Mouse (Mus musculus): ENCODE measurements at regions not wholly inside any gene's neighbourhood (a gene's known extent, or its start where the extent isn't known, plus 50 kb on each side); places are given as distances from the start of the nearest gene placed in this dataset.

DNA sequence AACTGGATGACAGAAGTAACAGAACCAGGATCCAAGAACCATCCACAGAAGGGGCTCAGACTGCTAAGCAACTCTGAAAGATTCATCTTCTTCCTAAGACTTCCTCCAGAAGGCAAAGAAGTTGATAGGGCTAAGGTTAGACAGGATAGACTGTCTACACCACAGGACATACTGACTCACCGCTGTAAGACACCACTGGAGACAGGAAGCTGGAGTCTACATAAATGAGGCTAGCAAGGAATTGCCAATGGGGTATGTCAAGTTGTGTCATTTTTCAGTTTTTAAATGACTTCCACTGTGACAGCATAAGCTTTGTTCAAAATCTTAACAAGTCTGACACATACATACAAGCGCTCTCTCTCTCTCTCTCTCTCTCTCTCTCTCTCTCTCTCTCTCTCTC, 645.4 kb upstream of the Gm10131 start:
- no peak for DNase-seq

DNA sequence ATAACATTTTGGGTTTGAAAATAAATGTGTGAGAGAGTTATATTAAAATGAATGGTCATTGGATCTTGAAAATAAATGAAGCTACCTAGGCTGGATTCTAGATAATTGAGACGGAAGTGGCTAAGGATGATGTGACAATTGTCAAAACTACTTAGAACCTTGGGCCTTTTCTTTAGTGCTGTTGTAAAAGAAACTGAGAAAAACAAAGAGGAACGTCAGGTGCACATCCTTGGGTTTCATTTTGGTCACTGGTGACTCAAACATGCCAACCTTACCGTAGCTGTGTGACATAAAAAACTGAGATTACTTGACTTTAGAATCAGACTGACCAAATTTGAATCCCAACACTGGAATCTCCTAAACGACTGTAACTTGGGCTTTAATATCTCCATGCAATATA, 644.6 kb upstream of the Gm10131 start:
- no peak for DNase-seq

DNA sequence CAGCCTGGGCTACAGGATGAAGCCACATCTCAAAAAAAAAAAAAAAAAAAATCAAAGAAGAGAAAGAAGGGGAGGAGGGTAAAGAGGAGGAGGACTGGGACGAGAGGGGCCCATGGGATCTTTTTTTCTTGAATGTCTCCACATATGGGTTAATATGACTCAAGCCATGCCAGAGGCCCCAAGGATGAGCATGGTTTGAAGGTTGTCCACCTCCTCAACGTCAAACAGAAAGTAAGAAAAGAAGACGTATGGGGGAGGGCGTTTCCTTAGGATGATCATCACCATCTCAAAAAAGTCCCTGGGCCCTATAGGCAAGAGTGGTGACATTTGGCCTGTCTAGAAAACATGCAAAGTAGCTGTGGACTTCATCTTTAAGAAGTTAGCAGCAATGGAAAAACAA, 643.9 kb upstream of the Gm10131 start:
- DNase-seq: no peak

DNA sequence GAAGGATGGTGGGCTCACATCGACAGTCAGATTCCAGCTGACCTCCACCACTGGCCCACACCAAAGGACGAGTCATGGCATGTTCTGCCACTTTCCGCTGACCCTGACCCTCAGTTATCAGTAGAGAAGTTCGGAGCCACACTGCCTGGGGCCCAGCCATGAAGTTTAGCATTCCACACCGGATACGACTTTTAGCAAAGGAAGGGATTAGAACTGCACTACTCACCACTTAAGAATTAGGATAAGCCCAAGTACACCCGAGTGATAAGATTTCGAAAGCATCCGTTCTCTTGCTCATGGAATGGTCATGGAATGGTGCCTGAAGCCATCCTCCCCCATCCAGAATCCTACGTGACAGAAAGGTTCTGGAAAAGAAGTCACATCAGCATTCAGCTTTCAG, 641.5 kb upstream of the Gm10131 start:
- DNase-seq: no peak

DNA sequence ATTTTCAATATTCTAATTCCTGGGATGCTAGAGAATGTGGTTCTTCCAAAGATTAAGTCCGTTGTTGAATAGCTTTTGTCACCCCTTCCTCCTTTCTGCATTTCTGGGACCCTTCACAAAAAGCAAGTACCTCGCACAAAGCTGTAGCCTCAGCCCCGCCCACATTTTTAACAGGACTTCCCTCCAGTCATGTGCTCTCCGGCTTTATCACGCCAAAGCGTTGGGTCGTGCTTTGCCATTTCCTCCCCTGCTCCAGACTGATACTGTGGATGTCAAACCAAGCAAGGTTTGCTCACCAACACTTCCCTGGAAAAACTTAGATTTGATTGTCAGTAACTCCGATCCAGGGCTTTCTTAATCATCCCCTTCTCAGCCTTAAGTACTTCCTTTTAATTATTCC, 637.0 kb upstream of the Gm10131 start:
- no peak for DNase-seq

DNA sequence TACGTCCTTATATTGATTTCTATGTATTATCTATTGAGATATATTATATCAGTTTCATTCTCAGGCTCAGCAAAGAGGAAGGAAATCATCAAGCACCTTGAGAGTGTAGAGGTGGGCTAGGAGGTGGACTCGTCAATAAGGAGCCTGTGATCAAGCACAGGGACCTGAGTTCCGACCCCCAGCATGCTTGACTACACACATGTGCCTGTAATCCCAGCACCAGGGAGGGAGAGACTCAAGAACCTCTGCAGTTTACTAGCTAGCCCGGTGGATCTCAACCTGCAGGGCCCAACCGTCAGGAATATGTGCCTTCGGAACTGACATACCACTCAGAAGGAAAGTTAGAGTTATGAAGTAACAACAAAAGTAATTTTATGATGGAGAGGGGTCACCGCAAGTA, 634.2 kb upstream of the Gm10131 start:
- DNase-seq: no peak

DNA sequence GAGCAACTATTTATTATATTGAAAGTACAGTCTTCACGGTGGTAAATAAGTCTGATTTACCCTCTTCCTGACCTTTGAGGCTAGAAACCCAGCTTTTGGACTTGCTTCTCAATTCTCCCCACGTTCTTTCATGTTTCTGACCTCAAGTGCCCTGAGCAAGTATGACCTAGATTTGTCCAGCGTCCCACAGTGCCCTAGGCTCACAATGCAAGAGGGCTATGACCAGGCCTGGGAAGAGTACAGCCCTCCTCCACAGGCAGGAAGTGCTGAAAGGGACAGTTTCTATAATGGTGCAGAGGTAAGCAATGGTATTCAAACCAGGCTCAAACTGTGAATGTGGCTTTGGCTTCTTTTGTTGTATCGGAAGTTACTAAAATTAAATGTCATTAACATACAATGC, 633.1 kb upstream of the Gm10131 start:
- no peak for DNase-seq

DNA sequence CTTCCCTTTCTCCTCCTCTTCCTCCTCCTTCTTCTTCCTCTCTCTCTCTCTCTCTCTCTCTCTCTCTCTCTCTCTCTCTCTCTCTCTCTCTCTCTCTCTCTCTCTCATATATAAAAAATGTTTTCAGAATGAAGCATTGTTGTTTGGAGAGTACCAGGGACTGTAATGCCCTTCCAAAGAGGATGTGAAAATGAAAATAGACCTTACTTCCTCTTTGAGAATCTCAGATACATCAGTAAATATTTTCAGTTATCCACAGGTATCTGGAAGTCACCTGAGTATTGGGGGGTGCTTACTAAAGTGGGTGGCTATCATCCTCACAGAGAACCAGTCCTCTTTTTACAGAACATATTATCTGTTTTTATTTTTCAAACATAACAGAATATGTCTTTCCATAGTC, 632.6 kb upstream of the Gm10131 start:
- no peak for DNase-seq

DNA sequence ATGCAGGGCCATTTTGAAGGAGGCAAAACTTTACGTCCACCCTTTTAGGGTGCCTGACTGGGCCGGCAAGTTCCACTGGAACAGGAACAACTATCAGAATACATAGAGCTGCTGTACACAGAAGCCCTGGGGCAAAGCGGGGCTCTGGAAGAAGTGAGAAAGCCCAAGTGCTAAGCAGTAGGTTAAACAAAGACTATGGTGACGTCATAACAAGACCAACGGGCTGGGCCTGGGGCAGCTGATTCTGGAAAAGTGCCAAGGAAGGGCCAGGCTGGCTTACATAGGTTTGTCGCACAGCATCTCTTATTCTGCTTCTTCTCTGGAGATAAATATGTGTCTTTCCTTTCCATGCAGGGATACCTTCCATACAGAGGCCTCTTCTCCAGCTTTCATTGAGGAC, 631.6 kb upstream of the Gm10131 start:
- no peak for DNase-seq

DNA sequence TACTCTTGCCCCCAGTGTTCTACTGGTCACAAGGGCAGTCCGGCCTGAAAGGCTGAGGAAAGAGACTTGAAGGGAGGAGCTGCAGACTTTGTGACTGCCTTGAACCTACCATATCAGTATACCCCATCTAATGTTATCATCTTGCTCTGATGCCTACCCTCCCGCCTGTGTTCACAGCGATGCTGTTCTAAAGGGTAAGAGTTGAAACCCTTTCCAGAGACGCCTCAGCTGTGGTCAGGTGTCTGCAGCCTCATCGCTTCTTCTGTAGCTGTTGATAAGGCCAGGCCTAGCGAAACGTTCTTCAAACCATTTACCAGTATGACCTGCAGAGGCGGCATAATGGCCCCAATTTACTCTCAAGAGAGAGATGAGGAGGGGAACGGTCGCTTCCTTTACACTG, 629.3 kb upstream of the Gm10131 start:
- DNase-seq: no peak

DNA sequence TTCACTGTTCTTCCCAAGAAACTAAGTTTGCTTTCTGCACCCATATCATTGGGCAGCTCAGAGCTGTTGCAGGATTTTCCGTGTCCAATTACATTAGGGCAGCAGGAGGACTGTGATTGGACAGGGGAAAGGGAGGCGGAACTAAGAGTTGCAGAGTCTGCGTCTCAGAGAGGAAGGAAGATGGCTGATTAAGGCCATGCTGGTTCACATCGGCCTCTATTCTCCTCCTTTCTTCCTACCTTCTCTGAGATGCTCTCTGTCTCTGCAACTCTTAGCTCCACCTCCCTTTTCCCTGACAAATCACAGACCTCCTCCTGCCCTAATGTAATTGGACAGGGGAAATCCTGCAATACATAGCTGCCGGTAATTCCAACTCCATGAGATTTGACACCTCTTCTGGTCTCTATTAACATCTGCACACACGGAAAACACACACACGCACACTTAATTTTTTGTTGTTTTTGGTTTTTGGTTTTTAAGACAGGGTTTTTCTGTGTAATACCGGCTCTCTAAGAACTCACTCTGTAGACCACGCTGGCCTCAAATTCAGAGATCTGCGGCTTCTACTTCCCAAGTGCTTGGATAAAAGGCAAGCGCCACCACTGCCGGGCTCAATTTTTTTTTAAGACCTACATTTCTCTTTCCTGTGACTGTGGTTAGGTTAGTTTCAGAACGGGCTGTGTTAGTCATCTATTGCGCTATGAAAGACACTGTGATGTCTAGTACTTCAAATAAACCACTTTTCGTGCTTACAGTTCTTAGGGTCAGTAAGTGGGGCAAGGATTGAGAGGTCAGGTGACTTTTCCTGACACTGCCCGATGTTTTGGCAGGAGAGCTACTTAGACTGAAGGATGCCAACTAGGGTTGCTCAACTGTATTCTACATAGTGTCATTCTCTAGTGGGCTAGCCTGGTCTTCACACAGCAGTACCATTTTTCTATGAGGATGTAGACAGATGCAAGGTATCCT, 628.6 kb upstream of the Gm10131 start:
- DNase-seq: no peak

DNA sequence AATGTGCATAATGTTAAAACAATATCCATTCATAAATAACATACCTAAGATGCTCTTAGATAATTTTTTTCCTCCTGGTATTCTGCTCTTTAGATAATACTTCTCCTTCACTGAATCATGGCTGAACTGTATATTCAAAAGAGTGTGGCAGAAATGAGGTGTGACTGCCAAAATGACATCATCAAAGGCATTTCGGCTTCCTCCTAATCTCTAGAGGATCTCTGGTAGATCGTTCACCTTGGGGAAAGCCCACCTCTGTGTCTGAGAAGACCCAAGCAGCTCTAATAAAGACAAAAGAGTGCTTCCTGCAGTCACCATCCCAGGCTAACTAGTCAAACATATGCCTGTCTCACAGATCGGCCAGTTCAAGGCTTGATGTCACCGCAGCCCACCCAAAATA, 624.7 kb upstream of the Gm10131 start:
- no peak for DNase-seq

DNA sequence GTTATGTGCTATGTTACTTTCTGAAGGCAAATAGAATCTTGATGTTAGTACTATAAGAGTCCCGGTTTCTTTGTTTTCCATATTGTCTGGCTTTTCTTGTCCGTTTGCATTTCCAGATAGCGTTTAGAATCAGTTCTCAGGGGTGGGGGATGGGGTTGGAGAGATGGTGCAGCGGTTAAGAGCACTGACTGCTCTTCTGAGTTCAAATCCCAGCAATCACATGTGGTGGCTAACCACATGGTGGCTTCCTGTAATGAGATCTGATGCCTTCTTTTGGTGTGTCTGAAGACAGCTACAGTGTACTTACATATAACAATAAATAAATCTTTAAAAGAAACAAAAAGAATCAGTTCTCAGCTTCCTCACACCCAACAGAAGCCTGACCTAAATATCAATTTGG, 623.5 kb upstream of the Gm10131 start:
- DNase-seq: no peak

DNA sequence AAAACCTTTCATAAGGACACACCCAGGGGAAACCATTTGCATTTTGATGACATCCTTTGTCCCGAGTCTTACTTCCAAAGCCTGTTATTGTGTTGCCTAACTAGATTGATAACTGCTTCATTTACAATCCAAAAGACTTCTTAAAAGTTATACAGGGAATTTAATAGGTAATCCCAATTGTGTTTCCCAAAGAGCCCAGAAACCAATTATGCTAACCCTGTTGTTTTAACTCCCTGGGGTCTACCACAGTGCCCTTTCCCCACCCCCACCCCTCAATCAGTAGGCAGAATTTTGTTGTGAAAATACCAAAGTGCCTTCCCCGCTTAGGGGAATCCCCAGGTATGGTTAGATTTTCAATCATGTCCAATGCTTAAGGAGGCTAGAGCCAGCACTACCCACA, 621.3 kb upstream of the Gm10131 start:
- DNase-seq: no peak

DNA sequence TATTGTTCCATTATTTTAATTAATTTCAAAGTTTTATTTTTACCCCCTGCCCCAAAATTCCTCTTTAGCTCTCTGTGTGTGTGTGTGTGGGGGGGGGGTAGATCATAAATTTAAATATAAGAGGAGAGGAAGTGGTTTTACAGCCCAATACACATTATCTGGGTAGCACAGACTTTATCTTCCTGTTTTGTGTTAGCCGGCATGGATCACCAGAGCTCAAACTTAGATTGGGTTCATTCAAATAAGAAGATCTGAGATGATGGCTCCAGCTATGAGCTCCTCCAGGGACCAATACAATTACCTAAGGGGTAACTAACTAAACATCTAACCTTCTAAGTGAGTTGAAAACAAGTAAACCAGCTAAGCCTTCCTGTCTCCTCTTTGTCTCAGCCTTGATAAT, 620.8 kb upstream of the Gm10131 start:
- DNase-seq: no peak

DNA sequence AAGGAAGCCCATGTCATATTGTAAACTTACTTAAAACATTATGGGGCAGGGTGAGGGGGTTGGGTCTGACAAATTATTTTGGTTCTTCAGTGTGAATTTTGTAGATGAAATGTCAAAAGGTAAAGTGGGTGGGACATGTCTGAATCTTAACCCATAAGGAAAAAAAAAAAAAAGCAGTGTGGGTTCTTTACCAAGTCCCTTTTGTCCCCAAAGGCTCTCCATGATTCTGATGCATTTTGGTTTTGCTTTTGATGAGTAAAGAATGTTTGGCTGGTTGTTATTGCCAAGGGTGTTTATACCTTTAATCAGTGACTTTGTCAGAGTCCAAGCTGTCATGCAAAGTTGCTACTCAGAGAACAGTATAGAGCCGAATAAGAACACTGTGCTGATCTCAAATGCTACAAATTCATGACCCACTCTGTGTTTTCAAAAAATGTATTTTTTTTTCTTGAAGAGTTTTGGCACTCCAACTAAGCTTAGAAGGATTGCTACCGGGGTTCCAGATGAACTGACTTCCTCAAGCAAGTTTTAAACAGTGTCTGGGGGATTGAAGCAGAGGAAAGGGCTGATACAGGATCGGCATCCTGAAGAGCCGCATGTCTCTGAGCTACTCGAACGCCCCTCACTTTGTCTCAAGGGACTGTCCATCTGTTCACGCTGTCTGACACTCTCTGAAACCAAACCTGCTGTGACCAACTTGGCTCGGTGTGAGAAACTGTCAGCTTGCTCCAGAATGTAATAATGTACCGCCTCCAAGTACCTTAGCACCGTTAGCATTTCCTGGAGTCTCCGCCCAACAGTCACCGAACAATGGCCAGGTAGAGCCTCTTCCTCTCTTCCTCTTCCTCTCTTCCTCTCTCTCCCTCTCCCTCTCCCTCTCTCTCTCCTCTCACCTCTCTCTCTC, 619.8 kb upstream of the Gm10131 start:
- DNase-seq: no peak

DNA sequence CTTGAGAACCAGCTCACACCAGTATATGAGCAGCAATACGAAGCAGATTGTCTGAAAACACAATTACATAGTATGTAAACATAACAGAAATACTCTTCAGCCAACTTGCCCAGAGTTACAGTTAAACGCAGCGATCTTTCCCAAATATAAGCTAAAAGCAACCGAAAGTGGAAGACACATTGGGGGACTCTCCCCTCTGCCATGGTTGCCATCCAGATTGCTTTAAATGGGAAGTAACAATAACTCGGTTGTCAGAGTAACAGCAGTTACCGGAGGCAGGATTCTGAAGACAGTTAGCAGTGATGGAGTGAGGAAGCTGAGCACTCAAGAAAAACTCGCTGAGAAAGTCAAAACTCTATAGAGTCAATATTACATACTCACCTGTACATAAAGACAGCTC, 618.0 kb upstream of the Gm10131 start:
- no peak for DNase-seq

DNA sequence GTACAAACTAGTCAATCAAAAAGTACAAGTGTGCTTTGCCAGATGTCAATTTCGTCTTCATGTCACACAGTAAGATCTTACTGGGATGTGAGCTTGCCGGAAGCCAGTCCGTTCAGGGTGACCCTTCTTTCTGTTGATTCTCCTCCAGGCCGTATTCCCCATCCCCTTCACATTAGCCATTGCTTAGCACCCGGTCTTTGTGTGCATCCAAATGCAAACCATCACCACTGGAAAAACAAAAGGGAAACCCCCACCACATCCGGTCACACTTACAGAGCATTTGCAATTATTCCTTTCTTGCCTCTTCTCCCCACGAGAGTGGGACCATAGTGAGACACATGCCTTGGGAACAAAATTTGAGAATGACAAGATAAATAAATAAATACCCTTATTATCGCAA, 616.2 kb upstream of the Gm10131 start:
- no peak for DNase-seq

DNA sequence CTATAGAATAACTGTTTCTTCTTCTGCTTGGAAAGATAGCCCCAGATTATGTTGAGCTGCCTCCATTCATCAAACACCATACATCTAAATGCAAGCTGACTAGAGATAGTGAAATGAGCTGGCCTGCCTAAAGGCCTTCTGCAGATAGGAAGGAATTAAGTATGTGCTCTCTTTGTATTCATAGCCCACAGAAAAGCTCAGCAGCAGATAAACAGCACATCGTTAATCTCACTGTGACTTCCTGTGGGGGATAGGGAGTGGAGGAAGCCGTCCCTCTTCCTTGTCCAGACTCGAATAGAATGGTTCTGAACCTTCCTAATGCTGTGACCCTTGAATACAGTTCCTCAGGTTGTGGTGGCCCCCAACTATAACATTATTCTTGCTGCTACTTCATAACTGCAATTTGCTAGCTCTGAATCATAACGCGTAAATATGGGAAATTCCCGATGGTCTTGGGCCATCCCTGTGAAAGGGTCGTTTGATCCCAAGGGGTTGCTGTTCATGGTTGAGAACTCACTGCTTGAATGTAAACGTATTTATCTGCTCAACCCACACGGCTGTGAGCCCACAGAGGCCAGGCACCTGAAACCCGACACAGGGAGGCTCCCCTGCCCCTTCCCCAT, 614.7 kb upstream of the Gm10131 start:
- no peak for DNase-seq

DNA sequence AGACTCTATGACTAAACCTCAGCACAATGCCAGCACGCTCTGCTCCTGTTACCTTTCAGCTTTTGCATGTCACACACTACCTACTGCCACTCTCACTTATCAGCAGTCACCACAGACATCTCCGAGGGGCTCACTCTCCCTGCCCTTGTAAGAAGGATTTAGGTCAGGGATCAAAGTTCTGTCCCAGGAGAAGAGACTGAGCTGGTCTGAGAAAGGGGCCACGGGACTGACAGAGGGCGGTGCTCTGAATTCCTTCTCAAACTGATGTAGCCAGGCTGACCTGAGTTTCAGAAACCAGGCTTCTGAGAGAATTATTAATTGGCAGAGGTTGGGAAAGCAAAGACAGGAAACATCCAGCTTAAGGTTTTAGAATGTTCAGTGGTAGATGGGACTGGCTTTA, 614.0 kb upstream of the Gm10131 start:
- no peak for DNase-seq

DNA sequence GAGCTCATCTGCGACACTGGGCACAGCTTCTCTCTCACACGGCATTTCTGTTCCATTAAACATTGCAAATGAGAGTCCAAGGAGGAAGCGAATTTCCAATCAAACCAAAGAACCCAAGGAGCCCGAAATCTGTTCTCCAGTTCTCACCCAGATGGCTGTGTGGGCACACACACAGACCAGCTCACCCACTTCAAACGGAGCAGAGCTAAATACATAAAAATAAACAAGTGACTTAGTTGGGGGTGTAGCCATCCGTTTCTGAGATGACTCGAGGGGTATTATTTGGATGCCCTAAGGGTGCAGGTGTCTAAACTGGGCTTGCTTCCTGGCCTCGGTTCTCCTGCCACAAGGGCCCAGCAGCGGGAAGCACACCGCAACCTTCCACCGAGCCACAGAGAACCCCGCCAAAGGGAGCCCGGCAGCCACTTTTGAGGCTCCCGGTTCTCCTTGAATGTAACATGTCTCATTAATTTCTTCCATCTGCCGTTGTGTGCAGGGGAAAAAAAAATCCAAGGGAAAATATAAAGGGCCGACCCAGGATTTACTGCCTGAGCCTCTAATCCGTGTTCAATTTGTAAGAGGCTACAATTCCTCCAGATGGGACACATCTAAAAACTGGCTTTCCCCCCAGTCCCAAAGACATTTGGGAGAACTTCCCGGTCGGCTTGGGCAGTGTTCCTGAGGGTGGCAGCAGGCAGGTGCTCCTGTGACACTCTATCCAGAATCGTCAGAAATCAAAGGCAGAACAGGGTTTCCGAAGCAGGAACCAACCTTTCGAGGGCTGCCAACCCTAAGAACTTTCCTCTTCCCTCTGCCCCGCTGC, 598.6 kb upstream of the Gm10131 start:
- DNase-seq: no peak

DNA sequence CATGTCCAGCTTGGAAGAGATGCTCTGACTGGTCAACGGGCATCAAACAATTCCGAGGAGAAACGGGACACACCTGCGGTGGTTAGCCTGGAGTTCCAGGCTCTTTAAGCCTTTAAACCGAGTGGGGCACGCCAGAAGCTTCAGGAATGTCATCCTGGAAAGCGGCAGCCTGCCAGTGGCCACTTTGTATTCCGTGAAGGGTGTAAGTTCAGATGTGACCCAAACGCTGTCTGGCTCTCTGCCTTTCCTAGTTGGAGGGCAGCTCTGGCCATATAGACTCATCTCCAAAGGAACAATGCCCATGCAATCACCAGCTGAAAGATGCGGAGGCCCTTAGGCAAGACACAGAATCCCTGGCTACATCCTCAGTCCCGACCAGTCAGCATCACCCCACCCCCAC, 597.8 kb upstream of the Gm10131 start:
- DNase-seq: no peak

DNA sequence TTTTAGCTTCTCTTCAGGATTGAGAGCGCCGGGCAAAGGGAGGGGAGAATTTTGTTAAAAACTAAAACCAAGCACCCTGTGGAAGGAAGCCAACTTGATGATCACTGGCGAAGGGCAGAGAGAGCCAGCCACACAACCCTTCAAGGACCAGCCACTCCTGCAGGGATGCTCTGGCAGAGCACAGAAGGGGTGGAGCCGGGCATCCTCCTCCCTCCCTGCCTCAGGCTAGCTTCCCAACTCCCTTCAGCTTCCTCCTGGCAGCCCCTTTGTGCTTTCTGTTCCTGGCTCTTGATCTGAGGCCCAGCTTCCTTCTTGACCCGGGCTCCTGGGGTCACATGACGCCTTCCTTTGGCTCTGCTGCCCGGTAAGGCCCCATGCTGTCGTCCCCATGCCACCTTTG, 591.8 kb upstream of the Gm10131 start:
- no peak for DNase-seq
